Mouse (Mus musculus) MN1 (cell line): ENCODE data around the gene Wdr64.
A peak's percentile ranks its signal among the peaks of the same experiment; 100 is the strongest.

ENCODE experiments used
- DNase-seq: peaks from one replicate; pipeline ENCODE4 v3.0.0-alpha.2; 2016; ENCODE audit warnings: low spot score

The Wdr64 gene

DNA sequence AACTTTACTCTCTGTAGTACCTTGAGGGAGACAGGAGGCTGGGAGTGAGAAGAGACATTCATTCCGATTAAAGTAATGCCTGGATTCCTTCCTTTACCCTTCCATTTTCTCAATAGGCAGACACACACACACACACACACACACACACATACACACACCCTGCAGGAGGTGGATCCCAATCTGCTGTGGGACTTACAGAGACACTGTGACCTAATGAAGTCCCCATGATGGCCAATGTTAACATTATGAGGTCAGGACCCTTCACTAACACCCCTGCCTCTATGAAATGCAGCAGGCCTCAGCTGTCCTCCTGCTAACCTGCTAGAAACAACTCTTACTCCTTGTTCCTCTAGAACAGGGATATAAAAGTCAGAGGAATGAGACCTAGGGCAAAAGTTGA, at the start of gene Wdr64:
Wdr64 (plus strand) TSS at position 301 of the 400 bp plus-strand sequence.
- no peak for DNase-seq

DNA sequence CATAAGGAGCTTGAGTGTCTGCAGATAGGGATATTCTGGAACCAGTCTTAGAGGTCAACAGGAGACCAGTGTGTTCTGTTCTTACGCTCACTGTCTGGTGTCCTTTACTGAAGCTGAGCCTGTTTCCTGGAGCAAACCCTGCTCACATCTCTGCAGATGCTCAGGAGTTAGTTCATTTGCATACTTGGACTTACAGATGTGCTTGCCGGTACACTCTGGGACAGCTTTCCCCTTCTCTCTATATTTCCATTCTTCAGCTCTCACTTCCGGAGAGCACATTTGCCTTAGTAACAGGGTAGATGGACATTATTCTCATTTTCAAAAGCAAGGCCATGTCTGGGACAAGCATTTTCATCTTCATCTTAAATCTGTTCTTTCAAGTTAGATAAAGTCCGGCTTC, 49.8 kb upstream of the Wdr64 start:
- no peak for DNase-seq

DNA sequence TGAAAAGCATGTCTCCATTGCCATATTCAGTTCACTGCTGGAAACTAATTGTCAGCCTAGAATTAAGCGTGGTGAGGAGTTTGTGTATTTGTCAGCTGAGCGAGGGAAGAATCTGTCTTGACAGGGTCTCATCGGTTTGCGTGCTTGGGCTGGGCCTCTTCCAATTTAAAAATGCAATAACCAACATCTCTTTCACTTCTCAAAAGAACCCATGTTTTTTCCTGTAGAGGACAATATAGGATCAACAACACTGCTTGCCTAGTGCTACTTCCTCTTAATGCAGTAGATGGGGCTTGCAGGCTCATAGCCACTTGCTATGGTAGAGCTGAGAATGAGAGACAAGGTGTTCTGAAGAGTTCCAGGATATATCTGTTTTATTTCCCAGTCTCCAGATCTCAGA, 38.5 kb upstream of the Wdr64 start:
- no peak for DNase-seq

DNA sequence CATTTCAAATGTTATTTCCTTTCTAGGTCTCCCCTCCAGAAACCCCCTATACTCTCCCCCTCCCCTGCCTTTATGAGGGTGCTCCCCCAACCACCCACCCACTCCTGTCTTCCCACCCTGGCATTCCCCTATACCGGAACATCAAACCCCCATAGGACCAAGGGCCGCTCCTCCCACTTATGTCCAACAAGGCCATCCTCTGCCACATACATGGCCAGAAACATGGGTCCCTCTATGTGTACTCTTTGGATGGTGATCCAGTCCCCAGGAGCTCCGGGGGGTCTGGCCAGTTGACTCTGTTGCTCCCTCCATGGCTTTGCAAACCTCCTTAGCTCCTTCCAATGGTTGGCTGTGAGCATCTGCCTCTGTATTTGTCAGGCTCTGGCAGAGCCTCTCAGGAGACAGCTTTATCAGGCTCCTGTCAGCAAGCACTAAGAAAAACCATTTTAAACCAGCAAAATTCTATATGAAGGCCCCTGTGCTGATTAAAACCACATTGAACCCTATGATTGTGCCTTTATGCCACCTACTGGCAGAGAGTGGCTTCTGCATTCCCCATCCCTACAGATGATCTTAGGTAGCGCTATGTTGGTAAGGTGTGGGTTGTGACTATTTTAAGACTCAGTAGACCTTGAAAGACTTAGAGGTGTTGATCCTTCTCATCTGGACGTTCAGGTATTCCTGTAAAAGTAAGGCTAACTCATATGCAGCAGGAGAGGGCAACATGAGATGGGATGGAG, 29.6 kb upstream of the Wdr64 start:
- peak; percentile 38 for DNase-seq

DNA sequence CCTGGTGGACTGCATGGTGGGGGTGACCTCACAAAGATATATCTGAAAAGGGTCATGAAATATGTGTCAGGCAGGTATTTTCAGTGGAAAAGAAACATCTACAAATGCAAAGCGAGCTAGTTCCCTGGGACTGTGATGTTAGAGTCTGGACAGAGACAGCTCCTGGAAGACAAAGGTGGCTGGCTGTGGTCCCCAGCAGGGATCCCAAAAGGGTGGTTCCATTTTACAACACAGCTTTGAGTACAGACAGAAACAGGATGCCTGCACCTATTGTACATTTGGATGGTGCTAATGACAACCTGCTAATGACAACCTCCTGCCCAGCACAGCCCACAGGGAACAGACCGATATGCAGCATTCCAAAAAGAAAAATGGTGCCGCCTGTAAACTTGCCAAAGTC, 28.9 kb upstream of the Wdr64 start:
- no peak for DNase-seq

DNA sequence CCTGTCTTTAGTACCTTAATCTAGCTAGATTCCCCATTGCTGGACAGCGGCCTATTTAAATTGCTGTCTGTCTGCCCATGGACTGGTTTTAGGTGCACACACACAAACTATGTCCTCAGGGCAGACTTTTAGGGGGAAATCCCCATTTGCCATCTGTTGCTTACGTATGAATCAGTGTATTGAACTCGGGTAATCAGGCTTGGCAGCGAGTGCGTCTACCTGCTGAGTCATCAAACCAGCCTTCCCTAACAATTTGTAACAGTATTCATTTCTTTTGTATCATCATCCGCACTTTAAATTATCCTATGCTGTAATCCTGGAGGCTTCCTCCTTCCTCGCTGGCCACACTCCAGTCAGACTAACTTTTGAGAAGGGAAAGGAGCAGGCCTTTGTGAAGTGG, 28.4 kb upstream of the Wdr64 start:
- no peak for DNase-seq

DNA sequence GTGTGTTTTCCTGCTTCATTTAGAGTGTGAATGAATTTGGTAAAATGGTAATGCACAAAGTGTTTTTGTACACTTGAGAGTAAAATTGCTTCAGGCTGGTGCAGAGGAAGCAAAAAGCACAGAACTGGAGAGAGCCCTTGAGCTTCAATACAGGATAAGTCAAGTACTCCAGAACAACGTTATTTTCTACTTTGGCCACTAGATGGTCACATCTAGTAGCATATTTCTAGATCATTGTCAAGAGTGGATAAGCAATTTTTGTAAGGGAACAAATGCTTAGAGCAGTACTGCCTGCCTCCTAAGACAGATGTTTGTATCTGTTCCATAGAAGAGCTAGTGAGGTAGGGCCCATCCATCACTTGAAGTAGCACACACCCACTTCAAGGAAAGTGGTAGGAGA, 26.8 kb upstream of the Wdr64 start:
- DNase-seq: no peak

DNA sequence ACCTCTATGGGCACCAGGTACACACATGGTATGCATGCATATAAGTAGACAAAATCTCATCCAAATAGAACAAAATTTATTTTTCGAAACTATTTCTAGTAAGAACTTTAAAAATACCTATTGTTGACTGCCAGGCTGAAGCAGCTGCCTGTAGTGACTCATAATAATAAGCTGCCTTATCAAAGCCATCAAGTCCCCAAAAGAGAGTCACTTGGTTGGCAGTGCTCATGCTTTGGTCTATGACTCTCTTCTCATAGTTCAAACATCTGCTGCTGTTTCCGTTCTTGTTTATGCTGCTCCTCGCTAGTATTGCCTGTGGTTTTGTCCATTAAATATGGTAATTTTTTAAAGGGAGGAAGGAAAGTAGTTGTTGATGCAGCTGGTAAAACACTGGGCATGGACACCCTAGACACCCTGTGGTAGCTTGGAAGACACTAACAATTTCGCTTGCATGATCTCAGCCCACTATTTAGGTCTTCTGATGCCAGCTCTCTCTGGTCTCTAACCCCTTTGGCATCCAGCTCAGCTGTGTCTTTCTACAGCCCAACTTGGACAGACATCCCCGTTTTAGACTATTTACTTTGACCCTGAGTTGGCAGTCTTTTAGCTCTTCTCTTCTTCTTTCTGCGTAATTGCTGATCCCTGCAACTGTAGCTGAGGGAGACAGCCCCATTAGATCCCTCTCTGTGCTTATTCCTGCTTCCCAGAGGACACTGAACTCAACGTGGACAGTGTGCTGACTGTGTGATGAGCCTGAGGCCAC, 24.6 kb upstream of the Wdr64 start:
- DNase-seq: no peak

DNA sequence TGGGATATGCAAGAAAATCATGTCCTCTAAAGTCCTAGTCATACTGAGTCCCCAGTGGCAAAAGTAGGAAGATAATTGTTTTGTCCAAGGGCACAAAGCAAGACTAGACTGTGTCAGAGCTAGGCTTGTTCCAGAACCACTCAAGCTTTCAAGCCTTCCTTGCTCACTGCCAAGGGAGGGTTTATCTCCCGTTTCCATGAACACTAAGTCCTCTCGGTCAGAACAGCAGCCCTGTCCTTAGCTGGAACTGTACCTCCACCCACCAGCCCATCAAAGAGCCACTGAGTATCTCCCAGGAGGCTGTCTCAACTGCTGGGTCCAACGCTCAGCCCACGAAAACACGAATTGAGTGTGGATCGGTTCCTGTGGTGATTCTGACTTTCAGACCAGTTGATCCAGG, 23.3 kb upstream of the Wdr64 start:
- DNase-seq: no peak

DNA sequence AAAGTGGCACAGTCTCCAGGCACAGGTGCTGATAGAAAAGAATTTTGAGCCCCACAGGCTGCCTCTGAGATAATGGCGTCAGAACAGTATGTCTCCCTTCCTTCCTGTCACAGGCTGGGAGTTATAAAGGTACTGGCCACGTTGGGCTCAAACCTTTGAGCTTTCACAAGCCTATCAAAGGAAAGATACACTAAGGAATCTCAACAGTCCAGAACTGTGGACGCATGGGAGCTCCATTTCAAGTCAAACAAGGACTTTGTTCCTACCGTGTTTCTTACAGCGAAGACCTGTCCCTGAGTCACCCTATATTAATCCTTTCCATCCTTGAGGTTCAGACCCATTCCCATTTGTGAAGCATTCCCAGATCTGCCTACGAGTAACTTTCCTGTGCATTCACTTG, 20.9 kb upstream of the Wdr64 start:
- no peak for DNase-seq

DNA sequence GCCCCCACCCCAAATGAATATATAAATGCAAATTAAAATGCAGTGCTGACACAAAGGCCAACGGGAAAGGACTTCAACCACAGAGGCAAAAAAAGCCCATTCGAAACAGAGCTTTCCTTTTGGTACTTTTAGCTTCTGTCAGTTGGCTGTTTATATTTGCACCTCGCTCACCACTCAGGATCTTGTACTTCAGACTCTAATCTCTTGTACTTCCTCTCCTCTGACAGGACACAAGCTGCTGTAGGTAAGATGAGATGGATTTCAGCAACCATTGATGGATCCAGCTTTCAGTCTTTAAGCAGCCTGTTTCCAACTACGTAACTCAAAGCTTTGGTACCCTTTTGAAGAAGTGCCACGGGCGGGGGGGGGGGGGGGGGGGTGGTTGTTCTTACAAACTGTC, 17.4 kb upstream of the Wdr64 start:
- no peak for DNase-seq

DNA sequence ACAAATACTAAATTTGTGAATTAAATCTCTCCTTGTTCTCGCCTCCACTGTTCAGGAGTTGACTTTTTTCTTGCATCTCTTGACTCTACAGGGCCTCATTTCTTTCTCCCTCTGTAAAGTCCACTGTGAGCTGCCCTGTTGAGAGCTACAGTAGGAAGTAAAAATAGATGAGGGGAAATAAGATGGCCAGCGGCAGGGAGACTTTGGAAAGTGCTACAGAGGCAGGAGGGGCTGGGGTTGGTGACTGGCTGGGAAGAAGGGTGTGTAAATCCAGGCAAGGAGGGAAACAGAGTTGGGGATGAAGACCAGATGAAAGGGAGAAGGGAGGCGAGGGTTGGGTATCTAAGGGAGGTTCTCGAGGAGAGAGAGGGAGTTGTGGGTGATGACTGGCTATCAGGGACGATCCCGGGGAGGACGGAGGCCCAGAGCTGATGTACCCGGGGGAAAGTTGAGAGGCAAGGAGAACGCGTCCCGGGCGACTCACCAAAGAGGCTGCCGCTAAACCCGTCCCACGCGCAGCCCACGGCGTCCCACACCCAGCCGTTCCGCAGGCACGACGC, 6.6 kb upstream of the Wdr64 start:
- peak; percentile 25 for DNase-seq

DNA sequence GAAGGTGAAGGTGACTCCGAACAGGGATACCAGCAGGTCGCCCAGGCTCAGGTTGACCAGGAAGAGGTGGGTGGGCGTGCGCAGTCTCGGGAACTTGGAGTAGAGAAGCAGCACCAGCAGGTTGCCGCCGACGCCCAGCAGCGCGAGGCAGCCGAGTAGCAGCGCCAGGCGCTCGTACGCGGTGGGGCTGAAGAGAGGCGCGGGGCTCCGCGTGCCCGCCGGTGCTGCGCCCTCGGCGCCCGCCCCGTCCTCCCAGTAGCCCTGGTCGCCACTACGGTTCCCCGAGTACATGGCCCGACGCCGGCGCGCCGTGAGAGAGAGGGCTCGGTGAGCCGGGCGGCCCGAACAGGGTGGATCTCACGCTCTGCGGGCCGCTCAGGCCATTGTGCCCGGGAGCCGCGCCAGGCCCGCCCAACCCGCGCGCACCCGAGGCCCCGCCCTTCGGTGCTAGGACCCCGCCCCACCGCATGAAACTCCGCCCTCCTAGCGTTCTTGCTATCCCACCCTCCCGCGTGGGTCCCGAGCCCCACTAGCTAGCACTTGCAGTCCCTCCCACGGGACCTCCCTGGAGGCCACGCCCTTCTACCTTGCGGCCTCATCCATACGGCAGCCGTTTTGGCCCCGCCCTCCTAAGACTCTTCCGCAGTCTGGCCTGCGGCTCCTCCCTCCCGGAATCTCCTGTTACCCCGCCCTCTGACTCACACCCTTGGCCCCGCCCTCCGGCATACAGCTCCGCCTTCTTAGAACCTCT, 6.0 kb upstream of the Wdr64 start, which contains the start of the genes Opn3 and Chml:
Opn3 (minus strand) TSS at position 531 of the 751 bp plus-strand sequence.
Chml (minus strand) TSS at position 656 of the 751 bp plus-strand sequence.
- DNase-seq: peak; percentile 98

DNA sequence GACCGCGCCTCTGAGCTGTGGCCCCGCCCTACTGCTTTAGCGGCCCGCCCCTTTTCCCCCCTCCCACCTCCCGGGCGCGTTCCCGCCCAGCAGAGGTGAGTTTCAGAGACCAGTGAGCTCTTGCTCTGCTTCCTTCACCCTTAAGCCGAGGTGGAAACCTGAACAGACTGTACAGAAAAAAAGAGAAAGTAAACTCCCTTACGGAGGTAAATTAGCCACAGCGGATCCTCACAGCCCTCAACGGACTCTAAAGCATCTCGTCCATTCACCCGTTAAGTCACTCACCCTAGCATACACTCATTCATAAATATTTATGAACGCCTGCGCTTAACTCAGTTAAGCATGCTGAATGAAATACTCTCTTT, 5.4 kb upstream of the Wdr64 start:
- DNase-seq: no peak

DNA sequence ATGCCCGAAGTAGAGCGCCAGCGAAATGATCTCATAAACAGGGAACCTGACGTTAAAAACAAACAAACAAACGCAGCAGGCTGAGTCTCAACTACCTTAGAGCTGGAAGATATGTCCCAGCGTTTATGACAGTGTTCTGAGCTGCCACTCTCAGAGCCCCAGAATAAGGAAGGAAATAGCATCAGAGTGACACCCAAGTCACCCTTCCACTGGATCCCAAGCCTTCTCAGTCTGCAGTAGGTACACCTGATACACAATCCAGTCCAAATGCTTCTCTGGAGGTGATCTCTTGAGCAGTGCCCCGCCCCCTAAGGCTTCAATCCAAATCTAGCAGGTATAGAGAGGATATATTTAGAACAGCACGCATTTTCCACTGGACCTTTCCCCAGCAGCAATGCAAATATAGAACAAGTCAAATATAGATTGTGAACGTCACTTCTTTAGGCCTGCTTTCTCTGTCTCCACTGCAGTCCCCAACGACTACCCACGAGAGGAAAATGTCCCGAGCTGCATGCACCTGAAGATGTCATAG, 4.9 kb upstream of the Wdr64 start:
- peak; percentile 14 for DNase-seq

DNA sequence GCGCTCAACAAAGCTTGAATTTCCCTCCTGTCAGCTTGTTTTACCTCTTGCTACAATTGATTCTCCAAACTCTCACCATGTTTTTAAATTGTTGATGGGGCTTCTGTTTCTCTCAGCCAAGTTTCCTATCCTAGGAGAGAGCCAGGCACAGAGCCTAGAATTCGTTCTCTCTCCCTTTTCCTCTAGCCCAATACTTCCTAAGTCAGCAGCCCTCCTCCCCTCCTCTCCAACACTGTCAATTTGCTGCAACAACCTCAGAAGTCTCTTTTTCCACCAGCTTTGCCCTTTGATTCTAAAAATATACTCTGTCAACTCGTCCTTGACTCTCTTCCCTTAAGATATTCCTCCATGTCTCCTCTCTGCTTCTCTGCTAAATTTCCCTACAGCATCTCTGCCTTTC, 982 bp downstream of the Wdr64 start:
- DNase-seq: no peak

DNA sequence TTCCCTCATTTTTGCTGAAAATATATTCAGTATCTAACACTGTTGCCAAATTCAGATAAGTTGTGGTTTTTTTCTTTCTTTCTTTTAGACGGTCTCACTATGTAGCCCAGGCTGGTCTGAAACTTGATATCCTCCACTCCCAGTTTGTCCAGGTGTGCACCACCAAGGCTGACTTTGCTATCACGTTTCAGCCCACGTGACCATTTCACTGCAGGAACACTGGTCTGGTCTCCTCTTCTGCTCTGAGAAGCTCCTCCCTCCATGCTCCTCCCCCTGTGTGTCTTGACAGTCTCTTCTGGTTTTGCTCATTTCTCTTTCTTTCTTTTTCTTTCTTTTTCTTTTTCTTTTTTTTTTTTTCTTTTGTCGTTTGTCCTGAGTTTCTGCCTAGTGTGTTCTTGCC, 1.4 kb downstream of the Wdr64 start:
- no peak for DNase-seq

DNA sequence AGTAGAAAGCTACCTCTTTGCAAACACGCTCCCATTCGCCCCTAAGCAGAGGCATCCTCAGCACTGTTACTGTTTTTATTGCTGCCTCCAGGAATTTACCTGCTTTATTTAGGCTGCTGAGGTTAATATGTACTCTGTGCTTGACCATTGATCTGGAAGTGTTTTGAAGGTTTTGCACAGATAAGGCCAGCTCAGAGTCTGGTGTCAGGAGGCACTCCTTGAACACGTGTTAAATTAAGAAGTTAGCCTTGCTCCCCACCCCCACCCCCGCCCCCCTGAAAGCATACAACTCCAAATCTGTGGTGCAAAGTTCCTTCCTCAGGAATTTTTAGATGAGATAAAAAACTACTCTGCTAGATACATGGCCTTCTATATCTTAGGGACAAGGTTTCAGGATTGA, 2.8 kb downstream of the Wdr64 start:
- no peak for DNase-seq

DNA sequence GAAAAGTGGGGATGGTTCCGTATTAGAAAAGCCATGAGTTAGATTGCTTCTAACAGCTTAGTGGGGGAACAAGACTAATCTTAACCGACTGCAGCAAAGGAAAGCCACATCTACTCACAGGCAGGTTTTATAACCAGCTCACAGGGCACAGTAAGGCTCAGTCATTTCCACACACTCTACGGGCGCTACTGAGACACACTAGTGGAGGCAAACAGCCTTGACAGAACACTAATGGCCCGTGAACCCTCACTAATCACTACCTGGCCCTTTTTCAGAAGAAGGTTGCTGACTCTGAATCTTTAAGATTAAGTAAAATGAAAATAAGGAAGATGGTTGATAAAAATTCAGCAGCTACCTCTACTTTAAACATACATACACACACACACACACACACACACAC, 9.2 kb downstream of the Wdr64 start:
- no peak for DNase-seq

DNA sequence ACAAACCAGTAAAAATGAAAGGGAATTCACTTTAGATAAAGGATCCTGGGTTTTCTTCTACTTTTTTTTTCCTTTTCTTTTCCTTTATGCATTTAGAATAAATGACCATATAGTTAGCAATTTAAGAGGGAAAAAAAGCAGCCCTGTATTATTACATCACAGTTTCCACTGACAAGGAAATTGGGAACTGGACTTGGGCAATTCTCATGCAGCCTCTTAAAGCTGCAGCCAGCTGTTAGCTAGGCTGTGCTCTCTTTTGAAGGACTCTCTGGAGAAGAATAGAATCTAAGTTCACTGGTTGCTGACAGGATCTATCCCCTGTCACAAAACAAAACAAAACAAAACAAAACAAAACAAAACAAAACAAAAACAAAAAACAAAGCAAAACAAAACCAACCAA, 9.6 kb downstream of the Wdr64 start:
- DNase-seq: no peak

DNA sequence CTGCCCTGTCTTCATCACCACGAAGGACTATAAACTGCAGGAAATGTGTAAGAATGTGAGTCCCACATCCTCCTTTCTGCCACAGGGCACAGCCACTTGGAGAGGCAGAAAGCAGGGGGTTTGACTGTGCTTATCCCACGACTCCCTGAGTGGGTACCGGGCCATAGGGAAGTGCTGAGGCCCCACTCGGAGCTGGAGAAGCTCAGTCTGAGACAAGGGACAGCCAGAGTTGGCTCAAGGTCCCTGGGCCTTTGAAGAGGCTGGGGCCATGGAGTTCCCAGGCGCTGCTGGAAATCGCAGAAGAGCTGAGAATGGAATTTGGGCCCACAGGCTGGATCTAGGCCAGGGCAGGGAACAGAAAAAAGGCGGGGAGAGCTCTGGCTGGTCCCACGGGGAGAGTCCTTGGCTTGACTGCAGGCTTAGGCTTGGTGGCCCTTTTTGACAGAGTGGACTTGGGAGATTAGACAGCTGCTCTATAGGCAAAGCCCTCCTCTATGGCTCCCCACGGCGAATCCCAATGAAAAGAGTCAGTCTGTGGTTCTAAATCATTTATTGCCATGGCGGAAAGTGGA, 14.0 kb downstream of the Wdr64 start:
- no peak for DNase-seq

DNA sequence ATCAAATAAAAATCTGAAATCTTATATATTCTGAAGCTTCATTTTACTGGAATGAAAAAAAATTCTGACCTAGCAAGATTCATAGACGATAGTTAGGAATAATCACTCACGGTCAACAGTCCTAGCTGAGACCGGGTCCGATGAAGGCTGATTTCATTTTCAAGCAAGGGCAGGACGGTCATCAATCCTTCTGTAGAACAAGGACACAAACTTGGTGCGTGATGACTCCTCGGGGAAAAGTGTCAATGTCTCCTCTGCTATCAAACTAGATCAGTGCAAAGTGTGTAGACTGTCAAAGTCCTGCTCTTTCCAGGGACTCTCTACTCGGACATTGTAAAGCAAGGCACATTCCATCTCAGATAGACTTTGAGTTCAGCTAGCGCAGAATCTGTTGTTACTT, 18.4 kb downstream of the Wdr64 start:
- DNase-seq: no peak
